ENCODE assay signal across 8 mouse cellular contexts in the genomic region with DNA sequence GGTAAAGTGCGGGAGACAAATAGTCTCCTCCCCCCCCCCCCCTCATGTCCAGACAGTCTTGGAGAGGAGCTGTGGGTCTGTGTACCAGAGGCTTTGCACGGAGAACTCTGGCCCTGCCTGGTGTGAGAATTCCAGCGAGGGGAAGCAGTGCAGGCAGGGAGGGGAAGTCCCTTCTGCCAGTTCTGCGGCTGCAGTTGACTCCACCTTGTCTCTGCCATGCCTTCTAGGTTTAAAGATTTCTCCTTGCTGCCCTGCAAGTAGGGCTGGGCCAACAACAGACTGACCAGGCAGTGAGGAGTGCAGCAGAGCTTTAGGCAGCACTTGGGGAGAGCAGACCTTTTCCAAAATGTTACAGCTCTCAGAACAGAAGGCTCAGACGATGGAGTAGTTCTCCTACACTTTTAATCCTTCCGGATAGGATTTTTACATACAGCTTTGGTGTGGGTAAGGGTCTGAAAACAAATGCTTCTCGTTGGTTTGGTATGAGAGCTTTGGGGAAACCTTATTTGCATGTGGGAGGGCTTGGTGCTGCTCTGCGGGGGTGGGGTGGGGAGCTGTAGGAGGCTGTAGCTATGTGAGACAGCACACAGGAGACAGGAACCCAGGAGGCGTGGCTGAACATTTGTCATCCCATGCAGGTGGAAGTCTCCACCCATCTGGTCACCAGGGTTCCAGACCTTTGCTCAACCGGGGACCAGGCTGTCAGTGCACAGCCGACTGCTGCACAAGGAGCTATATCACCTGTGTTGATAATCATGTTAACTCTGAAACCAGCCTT.
DNase-seq lines count a peak whose midpoint lies in the region; ATAC-seq lines count a peak whose summit lies in the region.

No protein-coding gene starts in this region.

- H3K27me3 ChIP-seq in heart, embryonic 16.5 days (ENCODE audit: control insufficient read depth, insufficient read depth, low read length) = no peaks in the 10 kb centered on the region
- H3K27me3 ChIP-seq in hindbrain, embryonic 11.5 days (ENCODE audit: control insufficient read depth, insufficient read depth, low read length) = no peaks in the 10 kb centered on the region
- H3K27me3 ChIP-seq in midbrain, embryonic 13.5 days = no peaks in the 10 kb centered on the region

- intact Hi-C loops in left cerebral cortex, postnatal 4 days (cut with DNase I) = no loop called here

- 5% methylated on average over 11 of the region's 11 CpGs for WGBS in heart, embryonic 16.5 days
- 12% methylated on average over 11 of the region's 11 CpGs for WGBS in hindbrain, embryonic 11.5 days
- WGBS in midbrain, embryonic 13.5 days = 12% methylated on average over 11 of the region's 11 CpGs

- peak; percentile 60 for ATAC-seq in heart, embryonic 16.5 days (replicated peaks; ENCODE audit: extremely low read depth, insufficient read depth, low FRiP score)
- peak; percentile 71 for ATAC-seq in hindbrain, embryonic 11.5 days (ENCODE audit: low FRiP score)
- 0 out of 2 replicates have a peak, but pooled peaks have one; percentile 58 for ATAC-seq in midbrain, embryonic 13.5 days

- peaks cover 5% of the 10 kb centered on the region; the same call in 1 of the 2 replicates for H3K4me1 ChIP-seq in heart, embryonic 16.5 days (ENCODE audit: control insufficient read depth, insufficient read depth, low read length)
- H3K4me1 ChIP-seq in hindbrain, embryonic 11.5 days (replicated peaks; ENCODE audit: control insufficient read depth, insufficient read depth, low read length) = no peaks in the 10 kb centered on the region
- peaks cover 4% of the 10 kb centered on the region for H3K4me1 ChIP-seq in midbrain, embryonic 13.5 days (replicated peaks)

- H3K9me3 ChIP-seq in heart, embryonic 16.5 days (replicated peaks; ENCODE audit: control insufficient read depth, low read length) = no peaks in the 10 kb centered on the region
- no peaks in the 10 kb centered on the region for H3K9me3 ChIP-seq in hindbrain, embryonic 11.5 days (ENCODE audit: control insufficient read depth, low read length)
- H3K9me3 ChIP-seq in midbrain, embryonic 13.5 days = no peaks in the 10 kb centered on the region

- DNase-seq in heart, adult 9 months (ENCODE audit: low spot score in 2 of 2) = no peak
- DNase-seq in MN1 (ENCODE audit: low spot score) = peak; percentile 55
- peak; percentile 11 for DNase-seq in hindbrain, embryonic 11.5 days (ENCODE audit: low spot score)
- no peak for DNase-seq in cerebellum, adult 8-10 months
- DNase-seq in left cerebral cortex, postnatal 4 days = no peak
- DNase-seq in right cerebral cortex, postnatal 10 days (ENCODE audit: low spot score in 2 of 2) = no peak

- H3K27ac ChIP-seq in heart, embryonic 16.5 days (ENCODE audit: low read length) = no peak overlapping the region
- no peak overlapping the region for H3K27ac ChIP-seq in hindbrain, embryonic 11.5 days (ENCODE audit: low read depth, low read length)
- H3K27ac ChIP-seq in midbrain, embryonic 13.5 days = no peak overlapping the region

- no peaks in the 10 kb centered on the region for H3K36me3 ChIP-seq in heart, embryonic 16.5 days (ENCODE audit: control insufficient read depth, insufficient read depth)
- no peaks in the 10 kb centered on the region for H3K36me3 ChIP-seq in hindbrain, embryonic 11.5 days (ENCODE audit: control insufficient read depth, insufficient read depth, low read length)
- no peaks in the 10 kb centered on the region for H3K36me3 ChIP-seq in midbrain, embryonic 13.5 days

- peak overlapping the region; percentile 50 for H3K4me2 ChIP-seq in heart, embryonic 16.5 days (ENCODE audit: low read depth, low read length)
- peak overlapping the region; percentile 22; the same call in 1 of the 2 replicates for H3K4me2 ChIP-seq in hindbrain, embryonic 11.5 days (replicated peaks; ENCODE audit: low read depth, low read length)
- H3K4me2 ChIP-seq in midbrain, embryonic 13.5 days (replicated peaks) = 0 out of 2 replicates have a peak overlapping the region, but pooled peaks have one; percentile 1

- peak overlapping the region; percentile 34 for H3K4me3 ChIP-seq in heart, embryonic 16.5 days (ENCODE audit: low read length)
- H3K4me3 ChIP-seq in hindbrain, embryonic 11.5 days (ENCODE audit: low read depth, low read length) = no peak overlapping the region
- no peak overlapping the region for H3K4me3 ChIP-seq in midbrain, embryonic 13.5 days (replicated peaks)

- H3K9ac ChIP-seq in heart, embryonic 16.5 days (ENCODE audit: low read length) = no peak overlapping the region
- H3K9ac ChIP-seq in hindbrain, embryonic 11.5 days (ENCODE audit: low read depth, low read length) = 0 out of 2 replicates have a peak overlapping the region, but pooled peaks have one; percentile 28
- no peak overlapping the region for H3K9ac ChIP-seq in midbrain, embryonic 13.5 days (replicated peaks)

Comparison
In these comparisons a context has a peak if more than half of its experiments do, and no peak if none do; other contexts are left out.
1. DNase-seq: peak in MN1 (single experiment) and hindbrain, embryonic 11.5 days (single experiment); none in heart, adult 9 months (0 of 2), cerebellum, adult 8-10 months (single experiment), left cerebral cortex, postnatal 4 days (single experiment) and right cerebral cortex, postnatal 10 days (0 of 2).
2. Peak in every context shown above with its lines, with median percentiles within 50 percentile points of each other: ATAC-seq and H3K4me2 ChIP-seq.